30 mouse cellular contexts compared by ENCODE assay signal in the genomic region with DNA sequence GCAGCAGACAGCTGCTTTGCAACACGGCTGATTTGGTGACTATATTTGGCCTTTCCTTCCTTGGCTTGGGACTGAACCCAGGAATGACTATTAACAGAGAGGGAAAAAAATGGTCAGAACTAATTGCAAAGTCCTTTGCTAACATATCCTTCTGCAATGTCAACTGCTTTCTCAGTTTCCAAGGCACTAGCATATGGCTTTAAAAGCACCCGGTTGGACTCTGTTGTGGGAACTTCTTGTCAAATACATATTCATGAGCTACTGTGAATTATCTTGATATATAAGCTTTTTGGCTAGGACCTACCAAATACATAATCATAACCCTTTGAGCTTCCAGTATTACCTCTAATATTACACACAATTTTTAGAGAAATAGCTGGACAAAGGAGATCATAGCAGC. TPM values are rescaled to one million over a fixed set of nuclear protein-coding genes. Genes with fewer than 3 reads are reported as not detected.
"Had no signal": no experiment of that assay in that cellular context is flagged by ENCODE, and none has a peak within 500 bp of the region (broad histone marks: within the 10 kb centered on the region; RNA-seq: fewer than 3 reads in every experiment).

No protein-coding gene starts in this region.

- H3K4me1 ChIP-seq: embryonic facial prominence, embryonic 10.5 days; embryonic facial prominence, embryonic 12.5 days; embryonic facial prominence, embryonic 13.5 days; embryonic facial prominence, embryonic 15.5 days; forebrain, embryonic 10.5 days; heart, embryonic 10.5 days; heart, embryonic 12.5 days had no signal

- H3K9ac ChIP-seq: embryonic facial prominence, embryonic 12.5 days; embryonic facial prominence, embryonic 13.5 days; embryonic facial prominence, embryonic 15.5 days; forebrain, postnatal 0 days; heart, embryonic 12.5 days had no signal

- H3K4me2 ChIP-seq: embryonic facial prominence, embryonic 12.5 days; embryonic facial prominence, embryonic 13.5 days; embryonic facial prominence, embryonic 15.5 days; heart, embryonic 11.5 days; heart, embryonic 12.5 days had no signal

- H3K27me3 ChIP-seq: embryonic facial prominence, embryonic 12.5 days; embryonic facial prominence, embryonic 13.5 days; embryonic facial prominence, embryonic 15.5 days; heart, embryonic 12.5 days had no signal

- DNase-seq: cerebellum, adult 2 months; cerebellum, adult 8-10 months; cerebellum, adult 9-10 months; cerebellum, adult 9-11 months; cerebellum, postnatal 10 days; cerebellum, postnatal 14 days; cerebellum, postnatal 25 days; cerebellum, postnatal 36 days; embryo, embryonic 11 days; forebrain, postnatal 0 days; gastrocnemius, adult 2 months; gastrocnemius, postnatal 10 days; gastrocnemius, postnatal 14 days; gastrocnemius, postnatal 25 days; gastrocnemius, postnatal 36 days; heart, adult 11 months; heart, adult 18-20 months; heart, adult 2 months had no signal

- H3K27ac ChIP-seq: embryonic facial prominence, embryonic 10.5 days; embryonic facial prominence, embryonic 12.5 days; embryonic facial prominence, embryonic 13.5 days; embryonic facial prominence, embryonic 15.5 days; forebrain, embryonic 10.5 days; gastrocnemius, adult 2 months; heart, adult 2 months; heart, embryonic 10.5 days had no signal

- H3K4me3 ChIP-seq: embryonic facial prominence, embryonic 10.5 days; embryonic facial prominence, embryonic 12.5 days; embryonic facial prominence, embryonic 13.5 days; embryonic facial prominence, embryonic 15.5 days; erythroblast, embryonic 14.5 days; forebrain, embryonic 10.5 days; gastrocnemius, adult 2 months; heart, adult 2 months; heart, embryonic 10.5 days; heart, embryonic 12.5 days had no signal

- H3K9me3 ChIP-seq: embryonic facial prominence, embryonic 10.5 days; embryonic facial prominence, embryonic 12.5 days; embryonic facial prominence, embryonic 13.5 days; embryonic facial prominence, embryonic 15.5 days; forebrain, embryonic 10.5 days; heart, embryonic 10.5 days; heart, embryonic 12.5 days had no signal

- H3K36me3 ChIP-seq: embryonic facial prominence, embryonic 10.5 days; embryonic facial prominence, embryonic 12.5 days; embryonic facial prominence, embryonic 13.5 days; embryonic facial prominence, embryonic 15.5 days; forebrain, embryonic 10.5 days; heart, embryonic 10.5 days; heart, embryonic 12.5 days had no signal

- ATAC-seq: forebrain, postnatal 0 days had no signal

RNA-seq across cellular contexts. Expression of a gene that starts 37.1 kb away (rescaled TPM):
- polyA plus RNA-seq: cerebellum, adult 2 months; embryonic facial prominence, embryonic 10.5 days; embryonic facial prominence, embryonic 11.5 days; embryonic facial prominence, embryonic 12.5 days; embryonic facial prominence, embryonic 13.5 days; embryonic facial prominence, embryonic 14.5 days; embryonic facial prominence, embryonic 15.5 days; erythroblast, embryonic 14.5 days; forebrain, embryonic 10.5 days; forebrain, postnatal 0 days; frontal cortex, adult 2 months; heart, embryonic 10.5 days; heart, embryonic 11.5 days; heart, embryonic 12.5 days had no signal
